Mouse (Mus musculus) stomach, embryonic 16.5 days (tissue): Measurements from ENCODE around the gene Mapt. TPM values are rescaled to one million over a fixed set of nuclear protein-coding genes. Genes with fewer than 3 reads are reported as not detected.

Source experiments
- ATAC-seq: fragments of 200-750 bp; cut with Nextera tagmentation; 2 replicates; pipeline ENCODE4 v1.8.0; 2017; ENCODE audit warnings: moderate number of reproducible peaks, moderate TSS enrichment; ENCODE audit not compliant: insufficient read depth, low FRiP score
- H3K27ac ChIP-seq: fragments of 300-500 bp; sonication (generic); 2 replicates; pipeline ENCODE4 v1.5.1; 2014; ENCODE audit warnings: low read length
- H3K27me3 ChIP-seq: fragments of 300-500 bp; sonication (generic); 2 replicates; pipeline ENCODE4 v1.6.1; 2014; ENCODE audit warnings: low read length, control low read depth, mixed read lengths; ENCODE audit not compliant: control insufficient read depth, insufficient read depth
- H3K36me3 ChIP-seq: fragments of 300-500 bp; sonication (generic); 2 replicates; pipeline ENCODE4 v1.6.1; 2014; ENCODE audit warnings: low read length; ENCODE audit not compliant: control insufficient read depth, insufficient read depth
- H3K4me1 ChIP-seq: fragments of 300-500 bp; sonication (generic); 2 replicates; pipeline ENCODE4 v1.6.1; 2014; ENCODE audit warnings: low read length, control low read depth, mixed read lengths; ENCODE audit not compliant: control insufficient read depth, insufficient read depth
- H3K4me2 ChIP-seq: fragments of 300-500 bp; sonication (generic); 2 replicates; pipeline ENCODE4 v1.6.1; 2014; ENCODE audit warnings: low read depth, low read length, mixed read lengths
- H3K4me3 ChIP-seq: fragments of 300-500 bp; sonication (generic); replicated peaks from 2 replicates; pipeline ENCODE4 v1.5.1; 2014; ENCODE audit warnings: mild to moderate bottlenecking, low read length
- H3K9ac ChIP-seq: fragments of 300-500 bp; sonication (generic); 2 replicates; pipeline ENCODE4 v1.6.1; 2014; ENCODE audit warnings: low read length
- H3K9me3 ChIP-seq: fragments of 300-500 bp; sonication (generic); replicated peaks from 2 replicates; pipeline ENCODE4 v1.6.1; 2016; ENCODE audit warnings: low read length, control low read depth; ENCODE audit not compliant: control insufficient read depth
- WGBS: fragments of 180-500 bp; shearing (Covaris S2); extraction: QIAGEN DNeasy Blood & Tissue Kit; methylation state at CpG from one replicate; pipeline ENCODE4 v1.1.7; 2014; 5-methylcytosine and 5-hydroxymethylcytosine counted together
- microRNA-seq: library from miRNA; unstranded; fragments of <30 nt; microRNA quantifications from one replicate; pipeline ENCODE4, GENCODE M21; 2016
- polyA plus RNA-seq: library from polyadenylated mRNA; unstranded; fragments of >200 nt; fragmentation: Nextera tagmentation; extraction: Ambion mirVana; gene quantifications from 2 replicates; pipeline ENCODE4 v1.2.1, GENCODE M21; 2015

Gene Mapt
- polyA plus RNA-seq, 1 experiment from 2014 or later: 13.9 TPM

- Histone ChIP-seq H3K36me3 (0 out of 2 replicates have a peak, but pooled peaks cover under 1% of the 10 kb centered on the region), H3K27ac (no peak overlapping the region), H3K9ac (no peak overlapping the region), H3K27me3 (no peaks in the 10 kb centered on the region), H3K4me2 (no peak overlapping the region), H3K9me3 (no peaks in the 10 kb centered on the region), H3K4me3 (no peak overlapping the region), H3K4me1 (peaks cover 2% of the 10 kb centered on the region; the same call in 1 of the 2 replicates)
- 23% methylated on average over 2 of the region's 2 CpGs for WGBS
- no peak for ATAC-seq
Measured at GRCm38 (mm10) chr11:104361790-104362189, 130.6 kb downstream of the Mapt start.

GRCm38 (mm10) chr11:104362704-104363103 is 131.5 kb downstream of the Mapt start:
- no peaks in the 10 kb centered on the region for H3K27me3 ChIP-seq
- no peak overlapping the region for H3K4me2 ChIP-seq
- H3K9me3 ChIP-seq: no peaks in the 10 kb centered on the region
- 92% methylated on average over 1 of the region's 1 CpGs for WGBS
- no peak overlapping the region for H3K9ac ChIP-seq
- H3K36me3 ChIP-seq: no peaks in the 10 kb centered on the region
- H3K4me1 ChIP-seq: peaks cover 2% of the 10 kb centered on the region; the same call in 1 of the 2 replicates
- no peak overlapping the region for H3K27ac ChIP-seq
- no peak overlapping the region for H3K4me3 ChIP-seq
- ATAC-seq: no peak

GRCm38 (mm10) chr11:104363823-104364600 is 132.8 kb downstream of the Mapt start:
- H3K4me1 ChIP-seq: peaks cover 2% of the 10 kb centered on the region; the same call in 1 of the 2 replicates
- no peak overlapping the region for H3K4me3 ChIP-seq
- H3K9ac ChIP-seq: no peak overlapping the region
- WGBS: 91% methylated on average over 2 of the region's 2 CpGs
- no peak for ATAC-seq
- no peak overlapping the region for H3K27ac ChIP-seq
- no peak overlapping the region for H3K4me2 ChIP-seq
- H3K27me3 ChIP-seq: no peaks in the 10 kb centered on the region
- no peaks in the 10 kb centered on the region for H3K9me3 ChIP-seq
- no peaks in the 10 kb centered on the region for H3K36me3 ChIP-seq

- 83% methylated on average over 5 of the region's 5 CpGs for WGBS
- Histone ChIP-seq H3K36me3 (0 out of 2 replicates have a peak, but pooled peaks cover 4% of the 10 kb centered on the region), H3K4me3 (no peak overlapping the region), H3K9ac (no peak overlapping the region), H3K4me1 (no peaks in the 10 kb centered on the region), H3K9me3 (no peaks in the 10 kb centered on the region), H3K27ac (no peak overlapping the region), H3K27me3 (no peaks in the 10 kb centered on the region), H3K4me2 (no peak overlapping the region)
- no peak for ATAC-seq
Measured at GRCm38 (mm10) chr11:104367486-104368190, 136.4 kb downstream of the Mapt start.

- 90% methylated on average over 3 of the region's 3 CpGs for WGBS
- Histone ChIP-seq H3K9ac (no peak overlapping the region), H3K4me1 (no peaks in the 10 kb centered on the region), H3K36me3 (peaks cover 16% of the 10 kb centered on the region; the same call in 1 of the 2 replicates), H3K4me3 (no peak overlapping the region), H3K27ac (no peak overlapping the region), H3K9me3 (no peaks in the 10 kb centered on the region), H3K4me2 (no peak overlapping the region), H3K27me3 (no peaks in the 10 kb centered on the region)
- no peak for ATAC-seq
Measured at GRCm38 (mm10) chr11:104376291-104376690, 145.1 kb downstream of the Mapt start.

- Histone ChIP-seq H3K36me3 (0 out of 2 replicates have a peak, but pooled peaks cover 8% of the 10 kb centered on the region), H3K27me3 (no peaks in the 10 kb centered on the region), H3K27ac (no peak overlapping the region), H3K4me1 (0 out of 2 replicates have a peak, but pooled peaks cover 2% of the 10 kb centered on the region), H3K4me3 (no peak overlapping the region), H3K9ac (no peak overlapping the region), H3K9me3 (no peaks in the 10 kb centered on the region), H3K4me2 (no peak overlapping the region)
- no peak for ATAC-seq
- 69% methylated on average over 1 of the region's 1 CpGs for WGBS
Measured at GRCm38 (mm10) chr11:104379635-104380034, 148.4 kb downstream of the Mapt start.

Small RNAs within 50 kb of the gene (microRNA-seq; reads per million reads assigned to microRNA genes)
- not detected for gene Gm47310

Other genes with a start within 250 kb of the Mapt start
- gene Crhr1, start 98.5 kb upstream of the Mapt start, polyA plus RNA-seq: 0.09 and 0.17 TPM in 2 replicates
- not detected in 2 replicates for gene Sppl2c, start 45.1 kb upstream of the Mapt start, polyA plus RNA-seq
- 17.3 and 18.9 TPM in 2 replicates for gene Kansl1, start 237.5 kb downstream of the Mapt start, polyA plus RNA-seq